Mouse (Mus musculus) embryonic facial prominence, embryonic 10.5 days (tissue): ENCODE measurements around the gene Mpdz. TPM values are rescaled to one million over a fixed set of nuclear protein-coding genes. Genes with fewer than 3 reads are reported as not detected.

Experiments used
- DNase-seq: peaks from one replicate; pipeline ENCODE4 v3.0.0-alpha.2; 2017; ENCODE audit warnings: low spot score
- H3K27ac ChIP-seq: fragments of 300-500 bp; sonication (generic); replicated peaks from 2 replicates; pipeline ENCODE4 v1.5.1; 2016; ENCODE audit warnings: mild to moderate bottlenecking
- H3K27me3 ChIP-seq: fragments of 300-500 bp; sonication (generic); replicated peaks from 2 replicates; pipeline ENCODE4 v1.6.1; 2016; ENCODE audit warnings: low read depth, mild to moderate bottlenecking; ENCODE audit not compliant: poor library complexity, severe bottlenecking
- H3K36me3 ChIP-seq: fragments of 300-500 bp; sonication (generic); replicated peaks from 2 replicates; pipeline ENCODE4 v1.6.1; 2016; ENCODE audit warnings: mild to moderate bottlenecking, moderate library complexity
- H3K4me1 ChIP-seq: fragments of 300-500 bp; sonication (generic); 2 replicates; pipeline ENCODE4 v1.6.1; 2016
- H3K4me3 ChIP-seq: fragments of 300-500 bp; sonication (generic); 2 replicates; pipeline ENCODE4 v1.5.1; 2016; ENCODE audit warnings: mild to moderate bottlenecking, moderate library complexity
- H3K9me3 ChIP-seq: fragments of 300-500 bp; sonication (generic); 2 replicates; pipeline ENCODE4 v1.6.1; 2016; ENCODE audit warnings: mild to moderate bottlenecking
- whole genome bisulfite sequencing: fragments of 180-500 bp; shearing (Covaris S2); methylation state at CpG from one replicate; pipeline ENCODE4 v1.1.7; 2016; 5-methylcytosine and 5-hydroxymethylcytosine counted together
- polyA plus RNA-seq: library from polyadenylated mRNA; unstranded; fragments of >200 nt; fragmentation: Nextera tagmentation; extraction: Ambion mirVana; gene quantifications from 2 replicates; pipeline ENCODE4 v1.2.1, GENCODE M21; 2016

Gene Mpdz
- polyA plus RNA-seq, 1 experiment from 2014 or later, result 49.0 TPM

DNA sequence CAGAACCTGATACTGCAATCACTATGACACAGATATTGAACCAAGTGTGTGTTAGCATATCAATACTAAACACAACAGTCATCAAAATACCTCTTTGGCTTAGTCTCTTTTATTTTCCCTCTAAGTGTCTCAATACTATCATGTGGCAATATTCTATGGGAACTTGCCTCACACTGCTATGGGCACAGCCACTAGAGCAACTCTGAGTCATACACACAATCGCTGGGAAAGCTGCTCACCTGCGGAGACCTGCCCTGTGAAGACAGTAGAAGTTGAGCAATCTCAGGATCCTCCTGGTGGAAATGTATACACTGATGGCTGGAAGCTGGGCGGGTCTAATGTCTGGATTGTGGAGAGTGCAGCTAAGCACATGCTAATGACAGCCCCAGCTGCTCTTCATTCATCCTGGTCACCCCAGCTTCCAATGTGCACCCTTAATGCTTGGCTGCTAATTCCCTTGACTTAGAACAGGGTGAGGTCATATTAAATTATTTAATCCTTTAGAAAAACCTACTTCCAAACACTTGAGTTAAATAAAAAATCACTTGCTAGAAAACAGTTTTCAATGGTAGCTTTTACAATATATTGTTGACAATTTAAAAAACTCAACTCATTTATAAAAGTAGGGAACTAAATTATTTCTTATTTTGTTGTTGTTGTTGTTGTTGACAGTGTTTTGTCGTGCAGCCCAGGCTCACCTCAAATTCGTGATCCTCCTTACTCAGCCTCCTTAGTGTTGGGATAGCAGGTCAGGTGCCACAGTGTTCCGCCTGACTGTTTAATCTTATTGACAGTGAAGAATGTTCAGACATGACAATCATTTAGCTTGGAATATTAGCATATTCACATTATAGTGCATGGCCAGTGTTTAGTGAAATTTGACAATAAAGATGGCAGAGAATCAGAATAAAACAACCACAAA, 189.5 kb downstream of the Mpdz start:
- H3K36me3 ChIP-seq, result no peaks in the 10 kb centered on the region
- H3K4me1 ChIP-seq, result no peaks in the 10 kb centered on the region
- no peaks in the 10 kb centered on the region for H3K27me3 ChIP-seq
- no peak overlapping the region for H3K27ac ChIP-seq
- WGBS, result 77% methylated on average over 6 of the region's 6 CpGs
- no peaks in the 10 kb centered on the region for H3K9me3 ChIP-seq
- no peak overlapping the region for H3K4me3 ChIP-seq
- no peak for DNase-seq

DNA sequence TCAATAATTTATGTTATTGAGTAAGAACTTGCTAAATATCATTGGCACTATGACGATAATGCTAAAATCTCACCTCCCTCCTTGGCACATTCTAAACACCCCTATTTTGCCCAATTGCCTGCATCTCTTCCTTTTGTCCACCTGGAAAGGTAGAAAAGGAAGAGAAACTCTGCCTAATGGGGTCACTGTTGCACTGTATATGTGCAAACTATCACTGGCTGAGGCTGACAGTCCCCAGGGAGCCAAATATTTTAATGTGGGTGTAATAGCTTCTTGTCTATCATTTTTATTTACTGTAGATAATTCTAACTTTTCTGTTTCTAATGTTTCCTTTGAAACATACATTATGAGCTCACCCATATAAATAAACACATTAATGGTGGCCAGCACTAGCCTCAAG, 190.3 kb downstream of the Mpdz start:
- Histone ChIP-seq H3K27ac (no peak overlapping the region), H3K4me1 (no peaks in the 10 kb centered on the region), H3K4me3 (no peak overlapping the region), H3K9me3 (no peaks in the 10 kb centered on the region), H3K36me3 (no peaks in the 10 kb centered on the region), H3K27me3 (no peaks in the 10 kb centered on the region)
- DNase-seq, result no peak
- 89% methylated on average over 1 of the region's 1 CpGs for WGBS

DNA sequence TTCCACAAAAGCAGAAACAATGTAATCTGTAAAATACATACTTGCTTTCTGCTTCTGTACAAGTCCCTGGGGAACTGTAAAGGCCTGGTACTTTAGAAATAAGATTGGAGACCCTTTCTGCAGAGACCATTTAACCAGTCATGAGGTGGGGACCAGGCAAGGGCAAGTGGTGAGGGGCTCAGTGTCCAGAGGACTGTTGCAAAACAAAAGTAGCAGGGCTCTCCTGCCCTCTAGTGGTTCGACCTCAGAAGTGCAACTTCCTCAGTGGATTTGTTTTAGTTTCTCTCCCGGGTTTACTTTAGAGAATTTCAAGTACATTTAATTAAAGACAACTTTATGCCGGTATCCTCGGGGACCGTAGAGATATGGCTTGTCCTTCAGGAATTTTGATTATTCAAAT, 190.7 kb downstream of the Mpdz start:
- Histone ChIP-seq H3K27ac (no peak overlapping the region), H3K9me3 (no peaks in the 10 kb centered on the region), H3K4me1 (no peaks in the 10 kb centered on the region), H3K36me3 (no peaks in the 10 kb centered on the region), H3K4me3 (no peak overlapping the region), H3K27me3 (no peaks in the 10 kb centered on the region)
- peak; percentile 74 for DNase-seq
- WGBS, result 16% methylated on average over 5 of the region's 5 CpGs

DNA sequence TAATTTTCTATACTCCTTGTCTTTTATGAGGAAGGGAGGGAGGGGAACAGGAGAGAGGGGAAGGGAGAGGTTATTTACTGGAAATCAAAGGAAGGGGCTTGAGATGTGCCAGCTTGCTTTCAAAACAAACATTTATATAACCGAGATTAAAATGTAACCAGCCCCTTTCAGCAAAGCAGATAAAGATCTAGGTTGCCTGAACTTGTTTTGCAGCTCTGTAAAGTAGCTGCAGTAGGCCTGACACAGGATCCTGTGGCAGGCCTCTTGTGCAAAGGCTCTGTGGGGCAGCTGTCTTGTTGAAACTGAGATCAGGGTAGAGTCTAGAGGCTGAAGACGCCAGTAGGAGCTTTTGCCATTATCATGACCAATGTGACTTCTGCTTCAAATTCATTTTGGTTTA, 193.4 kb downstream of the Mpdz start:
- Histone ChIP-seq H3K36me3 (no peaks in the 10 kb centered on the region), H3K4me1 (no peaks in the 10 kb centered on the region), H3K4me3 (no peak overlapping the region), H3K27ac (no peak overlapping the region), H3K27me3 (no peaks in the 10 kb centered on the region), H3K9me3 (no peaks in the 10 kb centered on the region)
- no peak for DNase-seq
- whole genome bisulfite sequencing, result 68% methylated on average over 2 of the region's 2 CpGs

DNA sequence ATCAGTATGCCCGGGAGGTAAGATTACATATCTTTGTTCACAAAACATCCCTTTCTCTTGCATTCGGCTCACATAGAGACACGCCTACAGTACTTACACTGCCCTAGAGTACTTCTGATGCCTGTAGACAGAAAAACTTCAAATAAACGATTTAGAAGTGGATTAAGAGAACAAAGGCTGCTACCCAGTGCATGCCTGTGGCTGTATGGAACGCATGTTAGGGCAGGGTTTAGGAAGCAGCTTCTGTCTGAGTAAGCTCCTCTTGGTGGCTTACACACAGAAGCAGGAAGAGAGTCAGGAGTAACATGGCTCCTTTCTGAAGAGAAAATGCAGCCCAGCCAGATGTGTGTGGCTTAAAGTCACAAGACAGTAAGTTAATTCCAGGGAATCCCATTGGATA, 206.4 kb downstream of the Mpdz start:
- H3K36me3 ChIP-seq, result no peaks in the 10 kb centered on the region
- WGBS, result 77% methylated on average over 5 of the region's 5 CpGs
- H3K27me3 ChIP-seq, result no peaks in the 10 kb centered on the region
- DNase-seq, result no peak
- no peak overlapping the region for H3K4me3 ChIP-seq
- no peaks in the 10 kb centered on the region for H3K9me3 ChIP-seq
- H3K27ac ChIP-seq, result no peak overlapping the region
- no peaks in the 10 kb centered on the region for H3K4me1 ChIP-seq
